Mouse (Mus musculus): Measurements from ENCODE around the gene Col6a3.
A peak's percentile ranks its signal among the peaks of the same experiment; 100 is the strongest.

The Col6a3 gene

DNA sequence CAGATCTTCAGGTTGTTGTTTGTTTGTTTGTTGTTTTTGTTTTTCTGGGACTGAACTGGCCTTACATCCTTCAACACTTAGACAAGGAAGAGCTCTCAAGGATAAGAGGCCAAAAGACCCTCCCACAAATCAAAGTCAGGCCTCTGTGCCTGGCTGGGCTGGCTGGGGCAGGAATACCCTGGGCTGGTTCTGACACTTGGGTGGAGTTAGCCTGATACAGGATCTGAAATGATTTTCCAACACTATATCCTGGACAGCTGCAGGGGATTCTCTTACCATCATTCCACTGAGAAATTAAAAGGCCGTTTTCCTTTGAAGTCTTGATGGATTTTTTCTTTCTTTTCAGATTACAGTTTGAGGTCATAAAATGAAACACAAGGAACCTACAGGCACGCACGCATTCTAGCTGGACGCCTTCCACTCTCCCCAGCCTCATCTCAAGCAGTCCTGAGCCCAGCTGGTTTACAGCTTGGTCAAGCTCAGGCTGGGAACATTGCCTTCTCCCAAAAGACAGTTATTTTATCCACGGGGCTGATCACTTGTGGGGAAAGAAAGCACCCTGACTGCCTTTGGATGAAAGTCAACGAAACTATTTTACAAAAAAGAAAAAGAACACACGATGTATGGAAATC is 123.0 kb downstream of the Col6a3 start:
- DNase-seq = peak; percentile 23 to 78

DNA sequence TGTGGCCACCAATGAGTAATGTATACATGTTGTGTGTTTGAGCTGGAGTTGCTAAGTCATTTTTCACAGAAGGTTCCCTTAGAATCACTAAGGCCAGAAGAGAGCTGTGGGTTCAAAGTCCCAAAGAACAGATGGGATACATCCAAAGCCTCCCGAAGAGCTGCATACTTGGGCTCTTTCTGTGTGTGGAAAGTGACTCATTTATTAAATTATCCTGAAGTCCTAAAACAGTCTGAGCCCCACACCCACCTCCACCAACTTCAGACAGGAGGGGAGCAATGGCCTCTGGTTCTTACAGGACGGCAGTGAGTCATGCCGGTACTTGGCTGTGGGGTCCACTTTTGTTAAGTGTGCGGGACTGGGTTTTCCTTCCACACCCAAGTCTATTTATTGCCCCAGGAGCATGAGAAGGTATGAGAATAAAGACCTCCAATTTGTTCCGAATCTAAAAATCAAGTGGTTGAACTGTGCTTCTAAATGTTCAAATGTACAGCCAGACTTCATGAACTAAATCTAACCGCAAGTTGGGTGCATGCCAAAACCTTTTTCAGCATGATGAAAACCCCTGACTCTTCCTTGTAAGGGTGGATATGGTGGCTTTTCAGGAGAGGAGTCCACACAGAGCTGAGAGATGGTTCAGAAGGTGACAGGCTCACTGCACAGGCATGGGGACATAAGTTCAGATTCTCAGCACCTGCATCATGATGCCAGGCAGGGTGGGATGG is 124.8 kb downstream of the Col6a3 start:
- no peak for DNase-seq

DNA sequence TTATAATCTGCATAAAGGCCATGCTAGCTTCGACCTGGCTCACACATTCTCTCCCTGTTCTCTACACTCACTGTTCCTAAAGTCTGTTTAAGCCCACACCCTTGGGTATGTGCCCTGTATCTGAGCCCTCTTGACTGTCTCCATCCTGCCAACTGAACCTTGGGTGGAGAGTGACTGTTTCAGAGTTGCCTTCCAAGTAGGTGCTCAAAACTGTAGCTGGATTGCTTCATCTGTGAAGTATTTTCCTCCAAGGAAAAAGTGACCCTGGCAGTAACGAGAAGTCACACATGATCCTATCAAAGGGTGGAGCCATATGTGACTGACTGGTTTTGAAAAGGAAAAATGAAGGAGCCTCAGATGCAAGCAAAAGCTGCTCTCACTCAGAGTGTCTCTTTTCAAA is 127.5 kb downstream of the Col6a3 start:
- peak; percentile 31 to 49 for DNase-seq
